Mouse (Mus musculus) macrophage (primary cell): Measurements from ENCODE around the gene Fam13c. TPM values are rescaled to one million over a fixed set of nuclear protein-coding genes. Genes with fewer than 3 reads are reported as not detected.

ENCODE experiments used
- H3K27ac ChIP-seq: fragments of 350-480 bp; formaldehyde crosslinking; 2 replicates; pipeline ENCODE4 v1.9.0; 2021
- H3K36me3 ChIP-seq: fragments of 350-480 bp; formaldehyde crosslinking; 2 replicates; pipeline ENCODE4 v1.9.0; 2021; ENCODE audit errors: inconsistent target
- H3K4me3 ChIP-seq: fragments of 350-480 bp; formaldehyde crosslinking; 2 replicates; pipeline ENCODE4 v1.9.0; 2021; ENCODE audit errors: inconsistent target
- H3K79me2 ChIP-seq: fragments of 350-480 bp; formaldehyde crosslinking; 2 replicates; pipeline ENCODE4 v1.9.0; 2021; ENCODE audit errors: inconsistent target
- WGBS: methylation state at CpG from one replicate; pipeline ENCODE4 v1.1.7; 2026; ENCODE audit warnings: inconsistent platforms; ENCODE audit not compliant: missing documents; 5-methylcytosine and 5-hydroxymethylcytosine counted together
- polyA plus RNA-seq: library from polyadenylated mRNA; stranded (reverse); fragments of 250-400 nt; gene quantifications from 3 replicates; pipeline ENCODE4 v1.2.4, GENCODE M21; 2018; ENCODE audit warnings: inconsistent platforms

The Fam13c gene
- polyA plus RNA-seq, 1 experiment from 2014 or later = not detected

DNA sequence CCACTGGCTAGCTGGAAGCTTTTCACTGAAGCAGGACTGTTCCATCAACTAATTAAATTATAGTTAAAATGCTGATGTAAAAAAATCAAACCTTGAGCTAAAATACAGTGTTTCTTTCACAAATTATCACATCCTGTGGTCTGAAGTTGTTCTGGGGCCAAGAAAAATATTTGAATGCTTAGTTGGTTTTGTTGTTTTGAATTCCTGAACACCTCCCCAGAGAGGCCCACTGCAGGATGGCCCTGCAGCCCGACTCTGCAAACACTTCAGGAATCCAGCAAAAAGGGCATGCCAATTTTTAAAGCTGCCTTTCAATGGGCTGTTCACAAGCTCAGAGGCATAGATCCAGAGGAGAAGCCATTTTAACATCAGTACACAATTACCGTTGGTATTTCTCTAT lies 54.2 kb downstream of the Fam13c start:
- Histone ChIP-seq H3K79me2 (no peaks in the 10 kb centered on the region), H3K27ac (no peak overlapping the region), H3K36me3 (no peaks in the 10 kb centered on the region), H3K4me3 (no peak overlapping the region)
- 79% methylated on average over 2 of the region's 2 CpGs for WGBS

DNA sequence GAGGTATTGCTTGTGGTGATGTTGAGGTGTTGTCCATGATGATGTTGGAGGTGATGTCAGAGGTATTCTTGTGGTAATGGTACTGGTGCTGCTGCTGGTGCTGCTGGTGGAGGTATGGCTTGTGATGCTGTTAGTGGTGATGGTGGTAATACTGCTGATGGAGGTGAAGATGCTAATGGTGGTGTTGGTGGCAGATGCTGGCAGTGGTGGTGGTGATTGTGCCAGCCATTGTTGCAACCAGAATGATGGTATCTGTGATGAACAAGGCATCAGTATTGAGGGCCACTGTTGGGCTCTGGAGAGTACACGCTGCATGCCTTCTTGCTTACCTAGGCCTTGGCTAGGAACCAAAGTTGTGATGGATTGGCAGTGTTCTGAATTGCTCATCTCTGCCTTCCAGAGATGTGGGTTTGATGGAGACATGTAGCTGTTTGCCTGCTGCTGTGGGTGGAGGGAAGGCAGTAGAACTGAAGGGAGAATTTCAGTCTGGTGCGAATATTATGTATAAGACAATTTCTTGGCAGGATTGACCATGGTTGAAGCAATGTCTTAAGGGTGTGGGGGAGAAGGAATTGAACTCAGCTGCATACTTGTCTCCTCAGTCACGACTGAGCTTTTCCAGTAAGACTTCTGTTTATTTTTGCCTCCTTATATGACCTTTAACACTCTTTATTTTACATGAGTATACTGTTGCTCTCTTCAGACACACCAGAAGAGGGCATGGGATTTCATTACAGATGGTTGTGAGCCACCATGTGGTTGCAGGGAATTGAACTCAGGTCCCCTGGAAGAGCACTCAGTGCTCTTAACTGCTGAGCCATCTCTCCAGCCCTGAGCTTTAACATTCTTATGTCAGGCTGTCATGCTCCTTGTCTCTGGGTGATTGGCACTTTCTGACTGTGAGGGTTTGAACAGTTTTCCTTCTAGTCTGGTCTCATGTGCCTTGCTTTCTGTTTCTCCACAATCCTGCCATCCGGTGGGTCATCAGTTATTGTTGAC lies 55.1 kb downstream of the Fam13c start:
- H3K4me3 ChIP-seq = no peak overlapping the region

DNA sequence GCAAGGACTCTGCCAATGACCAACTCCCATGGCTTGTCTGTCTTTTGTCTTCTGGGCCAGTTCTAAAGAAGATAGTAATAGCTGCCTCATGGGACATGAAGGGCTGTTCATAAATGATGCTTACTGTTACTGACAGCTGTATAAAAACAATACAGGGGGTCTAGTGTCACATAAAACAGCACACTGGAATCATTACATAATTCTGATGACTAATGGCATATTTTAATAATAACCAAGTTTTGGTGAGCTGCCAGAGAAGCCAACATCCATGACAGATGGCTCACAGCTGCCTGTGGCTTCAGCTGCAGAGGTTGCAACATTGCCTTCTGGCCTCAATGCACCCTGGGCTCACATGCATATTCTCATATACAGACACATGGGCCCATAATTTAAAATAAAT lies 56.7 kb downstream of the Fam13c start:
- Histone ChIP-seq H3K79me2 (no peaks in the 10 kb centered on the region), H3K4me3 (no peak overlapping the region), H3K27ac (no peak overlapping the region), H3K36me3 (no peaks in the 10 kb centered on the region)

More for the DNA sequence above, 55.1 kb downstream of the Fam13c start:
- no peaks in the 10 kb centered on the region for H3K36me3 ChIP-seq
- H3K27ac ChIP-seq = no peak overlapping the region
- 87% methylated on average over 4 of the region's 4 CpGs for WGBS
- no peaks in the 10 kb centered on the region for H3K79me2 ChIP-seq

DNA sequence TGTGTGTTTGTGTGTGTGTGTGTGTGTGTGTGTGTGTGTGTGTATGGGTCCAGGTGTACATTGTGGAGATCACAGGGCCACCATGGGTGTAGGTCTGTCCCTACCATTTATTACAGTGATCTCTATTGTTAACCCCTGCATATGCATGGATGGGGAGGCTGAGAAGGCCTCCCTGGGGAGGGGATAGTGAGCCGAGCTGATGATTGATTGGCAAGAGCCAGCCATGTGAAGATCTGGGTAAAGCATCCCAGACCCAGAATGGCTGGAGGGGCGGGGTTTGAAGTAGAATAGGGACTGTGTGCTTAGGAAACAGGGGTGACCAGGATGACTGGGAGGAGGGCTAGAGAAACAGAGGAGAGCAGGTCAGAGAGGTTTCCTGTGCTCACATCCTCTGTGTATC lies 58.0 kb downstream of the Fam13c start:
- Histone ChIP-seq H3K36me3 (no peaks in the 10 kb centered on the region), H3K79me2 (no peaks in the 10 kb centered on the region), H3K4me3 (no peak overlapping the region), H3K27ac (no peak overlapping the region)
- 59% methylated on average over 2 of the region's 2 CpGs for WGBS

DNA sequence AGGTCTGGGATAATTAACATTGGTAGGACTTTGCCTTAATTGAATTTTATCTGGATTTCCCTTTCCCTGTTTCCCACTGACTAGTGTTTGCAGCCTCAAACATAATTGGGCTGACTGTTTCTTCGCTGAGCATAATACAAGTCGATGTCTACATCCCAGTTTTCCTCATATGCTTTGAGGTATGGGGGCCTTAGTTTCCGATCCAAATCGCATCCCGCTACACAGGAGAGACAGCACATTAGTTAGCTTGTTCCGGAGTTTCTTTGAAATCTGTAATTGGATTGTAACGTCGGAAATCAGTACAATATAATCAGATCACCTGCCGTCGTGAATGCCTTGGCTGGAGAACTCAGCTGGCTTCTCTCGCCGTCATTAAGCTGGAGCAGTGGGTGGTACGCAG lies 59.0 kb downstream of the Fam13c start:
- H3K4me3 ChIP-seq = no peak overlapping the region
- no peak overlapping the region for H3K27ac ChIP-seq
- H3K36me3 ChIP-seq = no peaks in the 10 kb centered on the region
- H3K79me2 ChIP-seq = no peaks in the 10 kb centered on the region
- WGBS = 86% methylated on average over 13 of the region's 13 CpGs

DNA sequence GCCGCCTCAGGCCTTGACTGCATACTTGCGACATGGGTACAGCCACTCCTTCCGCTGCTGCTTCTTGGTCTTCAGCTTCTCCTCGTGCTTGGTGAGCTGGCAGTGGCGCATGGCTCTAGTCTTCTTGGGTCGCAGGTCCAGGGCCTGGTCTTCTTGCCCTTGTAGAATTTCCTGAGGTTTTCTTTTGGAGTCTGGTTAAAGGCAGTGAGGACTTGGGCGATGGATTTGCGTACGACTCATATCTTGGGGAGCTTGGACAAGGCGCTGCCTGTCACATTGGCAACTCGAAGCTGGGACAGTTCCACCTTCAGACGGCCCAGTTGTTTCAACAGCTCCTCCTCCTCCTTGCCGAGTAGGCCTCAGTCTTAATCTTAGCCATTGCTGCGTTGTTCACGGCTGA lies 64.6 kb downstream of the Fam13c start:
- 90% methylated on average over 15 of the region's 15 CpGs for WGBS
- H3K36me3 ChIP-seq = no peaks in the 10 kb centered on the region

DNA sequence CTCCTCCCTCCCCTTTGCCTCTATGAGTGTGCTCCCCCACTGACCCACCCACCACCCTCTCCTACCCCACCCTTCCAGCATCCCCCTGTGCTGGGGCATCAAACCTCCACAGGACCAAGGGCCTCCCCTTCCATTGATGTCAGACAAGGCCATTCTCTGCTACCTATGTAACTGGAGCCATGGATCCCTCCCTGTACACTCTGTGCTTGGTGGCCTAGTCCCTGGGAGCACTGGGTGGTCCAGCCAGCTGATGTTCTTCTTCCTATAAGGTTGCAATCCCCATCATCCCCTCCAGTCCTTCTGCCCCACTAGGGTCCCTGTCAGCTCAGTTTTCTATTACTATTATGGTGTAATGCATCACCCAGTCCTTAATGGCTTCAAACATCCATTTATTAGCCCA lies 65.1 kb downstream of the Fam13c start:
- Histone ChIP-seq H3K27ac (no peak overlapping the region), H3K4me3 (no peak overlapping the region), H3K36me3 (no peaks in the 10 kb centered on the region), H3K79me2 (no peaks in the 10 kb centered on the region)

More for the DNA sequence above, 64.6 kb downstream of the Fam13c start:
- Histone ChIP-seq H3K4me3 (no peak overlapping the region), H3K79me2 (no peaks in the 10 kb centered on the region), H3K27ac (no peak overlapping the region)

DNA sequence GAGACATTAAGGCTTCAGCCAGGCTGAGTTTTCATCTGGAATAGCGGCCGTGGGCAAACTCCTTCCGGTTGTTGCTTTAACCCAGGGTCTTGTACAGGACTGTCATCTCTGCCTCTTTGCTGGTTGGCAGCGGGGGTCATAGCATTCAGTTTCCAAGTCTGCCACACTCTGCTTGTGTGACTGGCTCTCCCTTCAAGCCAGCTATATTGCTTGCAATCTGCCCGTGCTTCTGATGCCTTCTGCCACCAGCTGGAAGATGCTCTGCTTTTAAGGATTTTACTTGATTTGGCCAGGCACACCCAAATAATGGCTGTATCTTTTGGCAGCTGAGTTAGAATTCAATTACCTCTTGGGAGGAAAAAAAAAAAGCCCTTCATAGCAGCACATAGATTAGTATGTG lies 65.6 kb downstream of the Fam13c start:
- WGBS = 95% methylated on average over 5 of the region's 5 CpGs
- no peak overlapping the region for H3K27ac ChIP-seq
- no peaks in the 10 kb centered on the region for H3K36me3 ChIP-seq
- no peak overlapping the region for H3K4me3 ChIP-seq
- H3K79me2 ChIP-seq = no peaks in the 10 kb centered on the region

DNA sequence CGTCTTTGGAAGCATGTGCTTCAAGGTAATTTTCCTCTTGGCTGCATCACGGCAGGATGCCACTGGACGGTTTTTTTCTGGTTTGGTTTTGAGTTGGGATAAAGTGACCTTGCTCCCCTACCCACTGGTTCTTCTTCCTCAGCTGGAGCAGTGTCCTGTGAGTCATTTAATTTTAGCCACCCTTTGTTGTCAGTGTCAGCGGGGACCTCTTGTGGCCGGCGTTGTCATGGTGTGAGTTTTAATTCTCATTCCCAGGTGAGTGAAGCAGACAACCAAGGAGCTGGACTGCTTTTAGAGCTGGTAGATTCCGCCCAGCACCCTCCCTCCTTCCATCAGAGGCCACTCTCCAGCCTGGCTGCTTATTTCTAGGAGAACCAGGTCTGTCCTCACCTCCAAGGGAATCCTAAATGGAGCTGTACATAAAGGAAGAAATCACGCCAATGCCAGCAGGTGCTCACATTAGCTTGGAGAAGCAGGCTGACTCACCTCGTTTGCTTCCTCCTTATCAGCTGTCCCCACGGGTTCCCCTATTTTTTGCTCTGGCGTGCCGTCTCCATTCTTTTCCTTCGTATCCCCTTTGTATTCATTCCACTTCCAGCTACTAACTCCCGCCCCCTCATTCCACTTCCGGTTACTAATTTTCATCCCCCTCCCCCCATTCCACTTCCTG lies 66.4 kb downstream of the Fam13c start:
- 39% methylated on average over 15 of the region's 15 CpGs for WGBS
- Histone ChIP-seq H3K27ac (no peak overlapping the region), H3K79me2 (no peaks in the 10 kb centered on the region), H3K36me3 (no peaks in the 10 kb centered on the region), H3K4me3 (no peak overlapping the region)

DNA sequence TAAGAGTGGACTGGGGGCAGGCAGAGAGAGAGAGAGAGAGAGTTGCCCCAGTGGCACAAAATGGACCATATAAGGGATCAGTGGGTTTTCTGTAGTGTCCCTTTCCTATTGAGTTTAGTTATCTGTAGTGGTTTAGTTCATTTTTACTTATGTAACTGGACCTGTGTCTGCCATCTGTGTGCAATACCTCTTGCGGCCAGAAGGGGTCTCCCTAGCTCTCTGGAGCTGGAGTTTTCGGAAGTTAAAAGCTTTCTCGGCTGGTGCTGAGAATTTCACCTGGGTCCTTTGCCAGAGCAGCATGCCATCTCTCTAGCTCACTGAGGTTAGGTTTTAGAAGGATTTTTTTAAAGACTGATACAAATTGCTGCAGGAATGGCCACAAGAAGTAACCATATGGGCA lies 67.6 kb downstream of the Fam13c start:
- WGBS = 84% methylated on average over 3 of the region's 3 CpGs
- Histone ChIP-seq H3K79me2 (no peaks in the 10 kb centered on the region), H3K36me3 (no peaks in the 10 kb centered on the region), H3K27ac (no peak overlapping the region), H3K4me3 (no peak overlapping the region)

DNA sequence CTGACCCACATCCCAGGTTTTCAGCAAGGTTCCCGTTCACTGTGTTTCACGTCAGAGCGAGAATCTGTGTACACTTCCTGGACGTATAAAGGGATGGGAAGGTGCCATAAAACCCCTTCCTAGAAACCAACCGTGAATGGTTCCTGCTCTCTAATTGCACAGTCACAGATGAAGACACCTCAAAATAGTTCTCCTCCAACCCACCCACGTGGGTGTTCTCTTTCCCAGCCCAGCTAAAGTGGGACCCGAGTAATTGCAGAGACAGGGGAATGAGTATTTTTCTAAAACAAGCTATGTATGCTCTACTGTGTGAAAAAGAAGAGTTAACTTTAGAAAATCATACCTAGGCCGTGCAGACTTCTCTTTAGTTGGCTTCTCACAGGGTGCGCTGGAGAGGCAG lies 74.6 kb downstream of the Fam13c start:
- Histone ChIP-seq H3K4me3 (no peak overlapping the region), H3K27ac (no peak overlapping the region), H3K36me3 (no peaks in the 10 kb centered on the region), H3K79me2 (no peaks in the 10 kb centered on the region)
- WGBS = 81% methylated on average over 9 of the region's 9 CpGs

DNA sequence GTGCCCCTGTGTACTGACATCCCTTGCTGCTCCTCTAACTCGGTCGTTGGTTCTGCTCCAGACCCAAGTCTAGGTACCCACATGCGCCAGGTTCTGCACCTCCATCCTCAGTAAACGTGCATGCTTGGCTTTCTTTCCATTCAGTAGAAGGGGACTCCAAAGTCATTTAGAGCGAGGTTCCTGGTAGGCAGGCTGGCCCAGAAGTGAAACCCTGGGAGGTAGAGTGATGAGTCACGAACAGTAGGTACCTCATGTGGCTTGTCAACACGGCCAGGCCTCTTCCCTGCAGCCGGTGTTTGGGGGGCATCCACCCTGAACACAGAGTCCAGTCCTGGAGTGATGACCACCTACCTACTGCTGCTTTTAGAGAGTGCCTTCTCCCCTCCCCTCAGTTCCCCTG lies 76.4 kb downstream of the Fam13c start:
- H3K4me3 ChIP-seq = no peak overlapping the region
- no peak overlapping the region for H3K27ac ChIP-seq
- no peaks in the 10 kb centered on the region for H3K79me2 ChIP-seq
- no peaks in the 10 kb centered on the region for H3K36me3 ChIP-seq
- WGBS = 89% methylated on average over 8 of the region's 8 CpGs

DNA sequence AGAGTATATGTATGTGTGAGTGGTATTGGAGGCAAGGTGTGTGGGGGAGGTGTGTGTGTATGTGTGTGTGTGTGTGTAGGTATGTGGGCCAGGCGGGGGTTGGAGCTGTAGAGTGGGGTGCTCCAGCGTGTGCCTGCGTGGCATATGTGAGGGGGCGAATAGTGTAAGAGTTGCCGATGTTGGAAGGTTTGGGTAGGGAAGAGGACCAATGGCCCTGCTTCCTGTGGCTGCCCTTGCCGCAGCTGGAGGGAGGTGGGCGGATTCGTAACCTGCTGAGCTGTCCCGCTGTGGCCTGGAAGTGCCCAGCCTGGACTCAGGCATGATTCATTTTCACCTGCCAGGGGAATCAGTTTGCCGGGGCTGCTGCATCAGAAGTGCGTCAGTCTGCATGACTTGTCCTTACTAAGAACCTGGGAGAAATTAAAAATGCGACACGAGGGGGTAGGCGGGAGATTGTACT lies 79.4 kb downstream of the Fam13c start:
- 10% methylated on average over 14 of the region's 14 CpGs for WGBS
- no peaks in the 10 kb centered on the region for H3K79me2 ChIP-seq

DNA sequence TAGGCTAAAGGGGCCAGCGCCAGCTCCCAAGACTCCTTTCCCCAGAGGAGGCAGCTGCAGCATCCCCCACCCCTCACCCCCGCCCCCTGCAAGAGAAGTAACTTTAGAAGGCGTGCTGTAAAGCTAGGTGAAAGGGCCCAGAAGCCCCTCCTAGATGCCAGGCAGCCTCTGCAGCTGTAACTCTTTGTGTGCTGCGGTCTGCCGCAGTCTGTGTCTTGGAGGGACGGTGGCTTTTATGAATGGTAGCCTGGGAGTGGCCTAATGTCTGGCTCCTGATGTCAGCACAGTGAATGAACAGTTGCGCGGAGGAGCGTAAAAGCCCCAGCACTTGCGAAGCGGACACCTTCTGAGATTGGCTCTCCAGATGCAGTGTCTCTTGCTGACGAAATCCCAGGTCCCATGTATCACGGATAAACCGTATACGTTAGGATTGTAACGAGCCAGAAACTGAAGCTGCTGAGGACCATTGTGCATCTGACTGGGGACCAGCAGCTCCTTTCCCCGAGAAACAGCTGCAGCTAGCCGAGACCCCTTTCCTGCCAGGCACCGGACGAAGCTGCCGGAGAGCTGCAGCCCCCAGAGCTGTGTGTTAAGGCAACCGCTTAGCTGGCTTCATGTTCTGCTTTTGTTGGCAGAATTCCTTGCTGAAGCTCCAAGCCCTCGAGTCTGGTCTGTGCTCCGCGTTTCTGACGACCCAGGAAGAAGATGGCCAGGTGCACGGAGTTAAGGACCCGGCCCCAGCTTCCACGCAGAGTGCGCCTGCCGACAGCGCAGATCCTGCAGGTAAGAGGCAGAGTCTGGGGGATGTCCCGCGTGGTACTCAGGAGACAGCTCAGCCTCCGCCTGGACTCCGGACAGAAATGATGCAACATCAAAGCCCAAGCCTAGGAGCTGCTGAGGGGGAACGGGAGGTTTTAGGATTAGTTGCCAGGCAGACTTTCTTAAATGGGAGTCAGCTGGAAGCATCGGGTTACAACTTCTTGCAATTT lies 80.2 kb downstream of the Fam13c start:
- Histone ChIP-seq H3K36me3 (no peaks in the 10 kb centered on the region), H3K79me2 (no peaks in the 10 kb centered on the region), H3K4me3 (no peak overlapping the region), H3K27ac (no peak overlapping the region)
- 5% methylated on average over 38 of the region's 38 CpGs for WGBS

More for the DNA sequence above, 79.4 kb downstream of the Fam13c start:
- Histone ChIP-seq H3K4me3 (no peak overlapping the region), H3K36me3 (no peaks in the 10 kb centered on the region), H3K27ac (no peak overlapping the region)
